Mouse (Mus musculus) stomach, embryonic 14.5 days (tissue): ENCODE data around the gene Arhgap24. TPM values are rescaled to one million over a fixed set of nuclear protein-coding genes. Genes with fewer than 3 reads are reported as not detected.

Experiments used
- ATAC-seq: fragments of 200-750 bp; cut with Nextera tagmentation; 2 replicates; pipeline ENCODE4 v1.8.0; 2017; ENCODE audit warnings: low read depth, moderate TSS enrichment; ENCODE audit not compliant: insufficient number of reproducible peaks, insufficient read depth, low FRiP score
- H3K27ac ChIP-seq: fragments of 300-500 bp; sonication (generic); 2 replicates; pipeline ENCODE4 v1.5.1; 2014; ENCODE audit warnings: mild to moderate bottlenecking, low read length, moderate library complexity, mixed read lengths
- H3K27me3 ChIP-seq: fragments of 300-500 bp; sonication (generic); 2 replicates; pipeline ENCODE4 v1.6.1; 2014; ENCODE audit warnings: low read length, control low read depth, mixed read lengths; ENCODE audit not compliant: control insufficient read depth, insufficient read depth
- H3K36me3 ChIP-seq: fragments of 300-500 bp; sonication (generic); 2 replicates; pipeline ENCODE4 v1.6.1; 2014; ENCODE audit warnings: mild to moderate bottlenecking, control low read depth, low read length, moderate library complexity, mixed read lengths; ENCODE audit not compliant: control insufficient read depth, insufficient read depth
- H3K4me1 ChIP-seq: fragments of 300-500 bp; sonication (generic); 2 replicates; pipeline ENCODE4 v1.6.1; 2014; ENCODE audit warnings: low read length, control low read depth, mixed read lengths; ENCODE audit not compliant: control insufficient read depth, insufficient read depth
- H3K4me2 ChIP-seq: fragments of 300-500 bp; sonication (generic); replicated peaks from 2 replicates; pipeline ENCODE4 v1.6.1; 2014; ENCODE audit warnings: low read depth, low read length, control low read depth
- H3K4me3 ChIP-seq: fragments of 300-500 bp; sonication (generic); 2 replicates; pipeline ENCODE4 v1.5.1; 2014; ENCODE audit warnings: low read depth, low read length, control low read depth
- H3K9ac ChIP-seq: fragments of 300-500 bp; sonication (generic); replicated peaks from 2 replicates; pipeline ENCODE4 v1.6.1; 2014; ENCODE audit warnings: low read depth, mild to moderate bottlenecking, control low read depth, low read length, moderate library complexity, mixed read lengths
- H3K9me3 ChIP-seq: fragments of 300-500 bp; sonication (generic); 2 replicates; pipeline ENCODE4 v1.6.1; 2016; ENCODE audit warnings: low read depth, low read length, control low read depth; ENCODE audit not compliant: control insufficient read depth
- WGBS: fragments of 180-500 bp; shearing (Covaris S2); extraction: QIAGEN DNeasy Blood & Tissue Kit; methylation state at CpG from one replicate; pipeline ENCODE4 v1.1.7; 2014; 5-methylcytosine and 5-hydroxymethylcytosine counted together
- polyA plus RNA-seq: library from polyadenylated mRNA; unstranded; fragments of >200 nt; fragmentation: Nextera tagmentation; extraction: Ambion mirVana; gene quantifications from 2 replicates; pipeline ENCODE4 v1.2.1, GENCODE M21; 2014

The Arhgap24 gene
- polyA plus RNA-seq, 1 experiment from 2014 or later = 27.3 TPM

DNA sequence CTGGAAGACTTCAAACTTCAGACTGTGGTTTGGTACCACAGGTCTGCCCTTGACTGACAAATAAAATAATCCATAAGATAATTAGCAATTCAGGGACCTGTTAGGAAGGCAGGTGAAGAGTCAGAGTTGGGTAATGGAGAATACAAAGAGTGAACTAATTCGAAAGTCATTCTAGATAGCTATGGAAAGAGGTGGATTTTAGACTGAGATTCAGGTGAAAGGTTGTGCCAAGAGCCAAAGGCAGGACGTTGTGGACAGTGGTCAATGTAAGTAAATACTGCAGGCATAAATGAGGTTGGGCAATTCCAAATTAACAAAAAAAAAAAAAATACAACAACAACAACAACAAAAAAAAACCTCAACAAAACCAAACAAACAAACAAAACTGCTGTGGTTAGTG, 67.2 kb downstream of the Arhgap24 start:
- no peak overlapping the region for H3K4me3 ChIP-seq
- no peak for ATAC-seq

DNA sequence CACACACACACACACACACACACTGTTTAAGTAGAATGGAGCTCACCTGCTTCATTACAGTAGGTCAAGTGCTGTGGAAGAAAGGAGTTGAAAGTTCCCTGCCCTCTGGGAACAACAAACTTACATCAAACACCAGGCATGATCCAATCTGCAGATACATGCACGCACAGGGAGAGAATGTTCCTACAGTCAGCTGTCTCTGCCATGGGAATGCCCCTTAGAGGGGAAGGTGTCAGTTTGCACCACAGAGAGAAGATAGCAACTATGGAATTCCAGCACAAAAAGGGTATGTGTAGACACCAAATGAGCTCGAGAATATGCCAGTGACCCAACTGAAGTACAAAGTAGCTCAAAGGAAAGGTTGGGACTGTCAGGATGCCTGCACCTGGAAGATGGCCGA, 69.0 kb downstream of the Arhgap24 start:
- Histone ChIP-seq H3K27ac (no peak overlapping the region), H3K9ac (no peak overlapping the region), H3K27me3 (no peaks in the 10 kb centered on the region), H3K9me3 (no peaks in the 10 kb centered on the region), H3K36me3 (no peaks in the 10 kb centered on the region), H3K4me1 (no peaks in the 10 kb centered on the region), H3K4me2 (no peak overlapping the region), H3K4me3 (no peak overlapping the region)
- ATAC-seq = no peak
- 47% methylated on average over 3 of the region's 3 CpGs for WGBS

More for the DNA sequence above, 67.2 kb downstream of the Arhgap24 start:
- Histone ChIP-seq H3K4me2 (no peak overlapping the region), H3K27ac (no peak overlapping the region), H3K9me3 (no peaks in the 10 kb centered on the region), H3K27me3 (no peaks in the 10 kb centered on the region), H3K9ac (no peak overlapping the region), H3K36me3 (no peaks in the 10 kb centered on the region), H3K4me1 (no peaks in the 10 kb centered on the region)
- WGBS = 67% methylated on average over 2 of the region's 2 CpGs

- ATAC-seq = no peak
- Histone ChIP-seq H3K27me3 (no peaks in the 10 kb centered on the region), H3K4me1 (no peaks in the 10 kb centered on the region), H3K4me2 (no peak overlapping the region), H3K9ac (no peak overlapping the region), H3K27ac (no peak overlapping the region), H3K36me3 (no peaks in the 10 kb centered on the region), H3K9me3 (no peaks in the 10 kb centered on the region), H3K4me3 (no peak overlapping the region)
- WGBS = 51% methylated on average over 11 of the region's 11 CpGs
Measured at GRCm38 (mm10) chr5:102550870-102551637, 69.9 kb downstream of the Arhgap24 start.

GRCm38 (mm10) chr5:102552533-102552932, 71.3 kb downstream of the Arhgap24 start:
- Histone ChIP-seq H3K9ac (no peak overlapping the region), H3K27me3 (no peaks in the 10 kb centered on the region), H3K4me2 (no peak overlapping the region), H3K9me3 (no peaks in the 10 kb centered on the region), H3K27ac (no peak overlapping the region), H3K36me3 (no peaks in the 10 kb centered on the region), H3K4me1 (no peaks in the 10 kb centered on the region), H3K4me3 (no peak overlapping the region)
- WGBS = 74% methylated on average over 1 of the region's 1 CpGs
- no peak for ATAC-seq

- H3K27ac ChIP-seq = no peak overlapping the region
- H3K4me3 ChIP-seq = no peak overlapping the region
- H3K9ac ChIP-seq = no peak overlapping the region
- H3K36me3 ChIP-seq = no peaks in the 10 kb centered on the region
- H3K4me1 ChIP-seq = no peaks in the 10 kb centered on the region; the same call in 1 of the 2 replicates
- H3K9me3 ChIP-seq = no peaks in the 10 kb centered on the region
- H3K4me2 ChIP-seq = no peak overlapping the region
- WGBS = 84% methylated on average over 4 of the region's 4 CpGs
- ATAC-seq = no peak
- H3K27me3 ChIP-seq = no peaks in the 10 kb centered on the region
Measured at GRCm38 (mm10) chr5:102555958-102556357, 74.8 kb downstream of the Arhgap24 start.

DNA sequence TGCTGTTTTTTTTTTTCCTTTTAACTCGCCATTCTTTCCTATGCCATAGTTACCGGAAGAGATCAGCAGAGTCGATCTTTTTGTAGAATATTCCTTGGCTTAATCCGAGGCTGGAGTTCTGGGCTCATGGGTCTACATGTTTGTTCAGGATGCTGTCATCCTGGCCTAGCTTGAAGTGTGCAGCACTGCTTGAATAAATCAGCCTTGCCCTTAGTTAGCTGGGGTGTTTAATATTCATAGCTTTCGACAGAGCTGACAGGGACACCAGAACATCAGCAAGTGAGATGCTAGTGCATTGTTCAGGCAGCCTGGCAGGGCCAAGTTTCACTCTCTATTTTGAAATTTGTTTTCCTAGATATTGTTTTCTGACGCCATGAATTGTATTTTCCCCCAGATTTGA, 79.1 kb downstream of the Arhgap24 start:
- Histone ChIP-seq H3K9ac (no peak overlapping the region), H3K4me1 (no peaks in the 10 kb centered on the region; the same call in 1 of the 2 replicates), H3K9me3 (no peaks in the 10 kb centered on the region), H3K4me3 (no peak overlapping the region), H3K4me2 (no peak overlapping the region), H3K27ac (no peak overlapping the region), H3K36me3 (no peaks in the 10 kb centered on the region), H3K27me3 (no peaks in the 10 kb centered on the region)
- whole genome bisulfite sequencing = 83% methylated on average over 6 of the region's 6 CpGs
- ATAC-seq = no peak

GRCm38 (mm10) chr5:102563971-102564370, 82.8 kb downstream of the Arhgap24 start:
- no peak overlapping the region for H3K27ac ChIP-seq
- no peaks in the 10 kb centered on the region for H3K4me1 ChIP-seq
- no peak overlapping the region for H3K4me2 ChIP-seq
- H3K27me3 ChIP-seq = no peaks in the 10 kb centered on the region
- H3K9me3 ChIP-seq = no peaks in the 10 kb centered on the region
- H3K9ac ChIP-seq = no peak overlapping the region
- ATAC-seq = no peak
- WGBS = 73% methylated on average over 4 of the region's 4 CpGs
- no peak overlapping the region for H3K4me3 ChIP-seq
- no peaks in the 10 kb centered on the region for H3K36me3 ChIP-seq

DNA sequence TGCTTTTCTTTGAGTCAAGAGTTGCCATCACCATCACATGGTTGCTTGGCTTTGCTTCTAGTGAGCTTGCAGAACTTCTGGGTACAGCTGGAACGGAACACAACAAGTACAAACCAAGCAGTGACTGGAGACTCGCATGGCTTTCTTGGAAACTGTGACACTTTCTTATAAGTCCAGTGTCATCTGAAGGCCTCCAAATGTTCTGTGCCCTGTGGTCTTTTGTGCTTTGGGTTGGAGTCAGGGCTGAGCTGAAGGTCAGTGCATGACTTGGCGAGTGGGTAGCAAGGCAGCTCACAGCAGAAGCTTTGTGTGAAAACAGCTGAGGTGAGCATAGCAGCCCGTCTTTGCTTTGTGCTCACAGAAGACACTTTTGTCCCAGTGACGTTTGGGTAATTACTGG, 87.6 kb downstream of the Arhgap24 start:
- WGBS = 71% methylated on average over 5 of the region's 5 CpGs
- H3K27ac ChIP-seq = no peak overlapping the region; the same call in 1 of the 2 replicates
- ATAC-seq = no peak
- no peak overlapping the region for H3K9ac ChIP-seq
- H3K4me1 ChIP-seq = no peaks in the 10 kb centered on the region
- H3K9me3 ChIP-seq = no peaks in the 10 kb centered on the region
- no peak overlapping the region for H3K4me3 ChIP-seq
- H3K4me2 ChIP-seq = no peak overlapping the region
- H3K36me3 ChIP-seq = no peaks in the 10 kb centered on the region
- H3K27me3 ChIP-seq = no peaks in the 10 kb centered on the region

- Histone ChIP-seq H3K36me3 (no peaks in the 10 kb centered on the region), H3K4me2 (no peak overlapping the region), H3K27ac (no peak overlapping the region), H3K9ac (no peak overlapping the region), H3K4me3 (no peak overlapping the region), H3K9me3 (peaks cover 8% of the 10 kb centered on the region; the same call in 1 of the 2 replicates), H3K27me3 (no peaks in the 10 kb centered on the region), H3K4me1 (no peaks in the 10 kb centered on the region)
- no peak for ATAC-seq
- WGBS = 80% methylated on average over 2 of the region's 2 CpGs
Measured at GRCm38 (mm10) chr5:102571445-102571844, 90.3 kb downstream of the Arhgap24 start.
